Mouse (Mus musculus): ENCODE measurements at regions not wholly inside any gene's neighbourhood (a gene's known extent, or its start where the extent isn't known, plus 50 kb on each side); places are given as distances from the start of the nearest gene placed in this dataset.
"Not testable (repeated sequence)": the region's sequence is repeated elsewhere in the genome, so short reads cannot be mapped to it uniquely, and the experiment has no call there.

DNA sequence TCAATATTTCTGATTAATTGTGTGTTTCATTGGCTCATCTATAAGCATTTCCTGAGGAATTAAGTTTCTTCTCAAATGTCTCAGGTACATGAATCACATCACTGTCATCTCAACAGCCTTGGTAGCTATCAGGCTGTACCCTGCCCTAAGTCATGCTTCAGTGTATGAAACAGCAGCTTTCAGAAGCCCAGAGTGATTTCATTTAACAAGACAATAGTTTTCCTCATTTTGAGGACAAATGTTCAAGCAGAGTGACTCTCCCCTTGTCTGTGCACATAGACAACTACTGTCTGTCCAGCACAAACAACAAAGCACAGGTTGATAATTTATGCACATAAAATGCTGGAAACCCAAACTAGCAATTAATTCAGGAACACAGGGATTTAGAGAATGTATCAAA, 630.1 kb downstream of the Nebl start:
- Histone ChIP-seq H3K4me2 (ENCODE audit: low read length) (no peak overlapping the region), H3K9me3 (replicated peaks; ENCODE audit: low read length) (no peaks in the 10 kb centered on the region), H3K9ac (ENCODE audit: low read depth, low read length) (no peak overlapping the region), H3K27me3 (ENCODE audit: insufficient read depth, low read length) (no peaks in the 10 kb centered on the region), H3K36me3 (ENCODE audit: insufficient read depth, low read length) (no peaks in the 10 kb centered on the region), H3K4me3 (replicated peaks; ENCODE audit: low read depth, low read length) (no peak overlapping the region), H3K4me1 (replicated peaks; ENCODE audit: insufficient read depth, low read length) (no peaks in the 10 kb centered on the region), H3K27ac (no peak overlapping the region)
- no peak for TF ChIP-seq CTCF (IDR thresholded peaks at IDR 0.05; ENCODE audit: low read depth)
- DNase-seq (ENCODE audit: low spot score) (no peak), ATAC-seq (replicated peaks; ENCODE audit: low FRiP score, low read depth) (no peak)

DNA sequence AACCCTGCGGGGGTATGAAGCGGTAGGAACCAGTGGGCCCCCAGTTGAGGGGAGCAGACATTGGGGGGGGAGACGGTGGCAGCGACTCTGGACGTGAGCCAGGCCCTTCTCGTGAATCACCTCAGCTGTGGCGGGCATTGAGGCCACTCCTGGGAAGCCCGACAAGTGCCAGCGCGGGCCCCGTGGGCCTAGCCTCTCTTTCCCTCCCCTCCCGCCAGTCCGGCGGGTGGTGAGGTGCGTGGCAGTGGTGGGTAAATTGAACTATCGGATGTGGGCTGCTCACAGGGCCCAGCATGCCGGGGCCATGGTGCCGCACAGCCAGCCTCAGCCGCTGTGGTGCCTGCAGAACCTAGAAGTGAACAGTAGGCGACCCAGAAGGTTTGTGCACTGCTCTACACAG, 633.7 kb downstream of the Nebl start:
- no peak overlapping the region for H3K27ac ChIP-seq
- WGBS, result 81% methylated on average over 20 of the region's 20 CpGs
- no peaks in the 10 kb centered on the region for H3K27me3 ChIP-seq (ENCODE audit: insufficient read depth, low read length)
- H3K9me3 ChIP-seq (replicated peaks; ENCODE audit: low read length), result no peaks in the 10 kb centered on the region
- DNase-seq (ENCODE audit: low spot score) (no peak), ATAC-seq (replicated peaks; ENCODE audit: low FRiP score, low read depth) (no peak)
- H3K4me3 ChIP-seq (replicated peaks; ENCODE audit: low read depth, low read length), result no peak overlapping the region
- no peaks in the 10 kb centered on the region for H3K4me1 ChIP-seq (replicated peaks; ENCODE audit: insufficient read depth, low read length)
- no peak for TF ChIP-seq CTCF (IDR thresholded peaks at IDR 0.05; ENCODE audit: low read depth)
- H3K9ac ChIP-seq (ENCODE audit: low read depth, low read length), result no peak overlapping the region
- H3K4me2 ChIP-seq (ENCODE audit: low read length), result no peak overlapping the region
- no peaks in the 10 kb centered on the region for H3K36me3 ChIP-seq (ENCODE audit: insufficient read depth, low read length)

DNA sequence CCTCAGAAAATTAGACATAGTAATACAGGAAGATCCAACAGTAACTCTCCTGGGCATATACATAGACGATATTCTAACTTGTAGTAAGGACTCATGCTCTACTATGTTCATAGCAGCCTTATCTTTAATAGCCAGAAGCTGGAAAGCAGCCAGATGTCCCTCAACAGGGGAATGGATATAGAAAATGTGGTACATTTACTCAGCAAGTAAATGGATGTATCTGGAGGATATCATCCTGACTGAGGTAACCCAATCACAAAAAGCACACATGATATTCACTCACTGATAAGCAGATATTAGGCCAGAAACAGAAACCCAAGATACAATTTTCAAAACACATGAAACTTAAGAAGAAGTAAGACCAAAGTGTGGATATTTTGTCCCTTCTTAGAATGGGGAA, 639.8 kb downstream of the Nebl start:
- H3K9me3 ChIP-seq (replicated peaks; ENCODE audit: low read length), result no peaks in the 10 kb centered on the region
- no peak overlapping the region for H3K27ac ChIP-seq
- no peaks in the 10 kb centered on the region for H3K27me3 ChIP-seq (ENCODE audit: insufficient read depth, low read length)
- no peak overlapping the region for H3K9ac ChIP-seq (ENCODE audit: low read depth, low read length)
- TF ChIP-seq CTCF (IDR thresholded peaks at IDR 0.05; ENCODE audit: low read depth), result no peak
- no peaks in the 10 kb centered on the region for H3K4me1 ChIP-seq (replicated peaks; ENCODE audit: insufficient read depth, low read length)
- H3K36me3 ChIP-seq (ENCODE audit: insufficient read depth, low read length), result no peaks in the 10 kb centered on the region
- 69% methylated on average over 1 of the region's 1 CpGs for WGBS
- ATAC-seq (replicated peaks; ENCODE audit: low FRiP score, low read depth) (no peak), DNase-seq (ENCODE audit: low spot score) (no peak)
- no peak overlapping the region for H3K4me3 ChIP-seq (replicated peaks; ENCODE audit: low read depth, low read length)
- H3K4me2 ChIP-seq (ENCODE audit: low read length), result no peak overlapping the region

DNA sequence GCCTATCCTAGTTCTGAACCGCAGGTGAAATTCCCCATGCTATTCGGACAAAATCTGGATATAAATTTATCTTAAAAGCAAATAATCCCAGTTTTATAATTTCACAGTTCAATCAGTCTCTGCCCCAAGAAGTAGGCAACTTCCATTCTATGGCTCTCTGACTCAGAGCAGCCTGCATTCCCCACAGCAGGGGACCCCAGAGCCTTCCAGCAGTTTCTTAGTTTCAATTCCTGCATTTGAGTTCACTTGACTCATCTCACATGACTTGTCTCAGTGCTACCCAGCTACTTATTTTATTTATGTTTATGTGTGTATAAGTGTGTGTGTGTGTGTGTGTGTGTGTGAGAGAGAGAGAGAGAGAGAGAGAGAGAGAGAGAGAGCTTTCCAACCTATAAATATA, 650.0 kb downstream of the Nebl start:
- Histone ChIP-seq H3K4me3 (replicated peaks; ENCODE audit: low read depth, low read length) (no peak overlapping the region), H3K27me3 (ENCODE audit: insufficient read depth, low read length) (no peaks in the 10 kb centered on the region), H3K27ac (no peak overlapping the region), H3K4me1 (replicated peaks; ENCODE audit: insufficient read depth, low read length) (no peaks in the 10 kb centered on the region), H3K4me2 (ENCODE audit: low read length) (no peak overlapping the region), H3K36me3 (ENCODE audit: insufficient read depth, low read length) (no peaks in the 10 kb centered on the region), H3K9ac (ENCODE audit: low read depth, low read length) (no peak overlapping the region), H3K9me3 (replicated peaks; ENCODE audit: low read length) (no peaks in the 10 kb centered on the region)
- no peak for TF ChIP-seq CTCF (IDR thresholded peaks at IDR 0.05; ENCODE audit: low read depth)
- DNase-seq (ENCODE audit: low spot score), result no peak
- 91% methylated on average over 2 of the region's 2 CpGs for WGBS
- no peak for ATAC-seq (replicated peaks; ENCODE audit: low FRiP score, low read depth)

DNA sequence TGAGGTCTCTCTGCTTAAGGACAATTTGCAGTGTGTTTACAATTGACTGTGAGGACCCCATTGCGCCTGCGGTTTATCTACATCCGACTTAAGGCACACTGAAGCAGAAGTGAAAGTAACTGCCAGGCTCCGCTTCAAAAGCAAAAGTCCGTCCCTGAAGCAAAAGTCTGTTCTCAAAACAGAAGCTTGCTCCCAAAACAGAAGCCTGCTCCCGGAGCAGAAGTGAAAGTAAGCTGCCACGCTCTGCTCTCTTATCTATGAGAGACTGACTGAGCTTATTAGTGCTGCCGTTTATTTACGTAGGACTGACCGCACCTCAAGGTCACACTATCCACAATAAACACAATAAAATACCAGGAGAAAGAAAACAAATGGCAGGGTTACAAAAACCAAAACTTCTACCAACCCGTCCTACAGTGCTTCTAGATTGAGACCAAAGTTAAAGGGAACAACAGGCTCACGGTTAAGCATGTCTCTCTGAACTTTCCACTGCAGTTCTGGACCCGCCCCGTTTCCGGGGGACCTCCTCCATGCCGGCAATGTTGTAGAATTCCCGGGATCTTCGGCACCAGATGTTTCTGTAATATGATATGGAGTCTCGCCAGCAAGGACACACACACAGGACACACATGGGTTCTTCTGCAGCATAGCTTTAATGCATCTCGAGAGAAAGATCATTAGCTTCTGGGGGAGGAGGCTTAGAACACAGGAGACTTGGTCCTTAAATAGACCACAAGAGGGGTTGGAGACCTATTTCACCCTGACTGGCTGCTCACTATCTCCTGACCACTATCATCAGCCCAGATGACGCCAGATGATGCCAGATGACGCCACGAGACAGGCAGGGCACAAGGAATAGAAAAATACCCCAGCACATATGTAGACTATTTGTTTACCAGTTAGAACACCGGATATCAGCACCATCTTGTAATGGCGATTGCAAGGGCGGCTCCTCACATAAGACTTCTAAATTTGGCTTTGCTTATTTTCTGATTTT, 665.8 kb downstream of the Nebl start:
- not testable (repeated sequence) for H3K4me2 ChIP-seq (ENCODE audit: low read length); H3K9ac ChIP-seq (ENCODE audit: low read depth, low read length); H3K36me3 ChIP-seq (ENCODE audit: insufficient read depth, low read length); H3K4me1 ChIP-seq (replicated peaks; ENCODE audit: insufficient read depth, low read length); ATAC-seq (replicated peaks; ENCODE audit: low FRiP score, low read depth); H3K27me3 ChIP-seq (ENCODE audit: insufficient read depth, low read length); H3K9me3 ChIP-seq (replicated peaks; ENCODE audit: low read length); H3K4me3 ChIP-seq (replicated peaks; ENCODE audit: low read depth, low read length); DNase-seq (ENCODE audit: low spot score); H3K27ac ChIP-seq
- 88% methylated on average over 26 of the region's 26 CpGs for WGBS

Measured in kidney, postnatal 0 days (tissue).